Mouse (Mus musculus) bone marrow, adult 2 months (tissue): ENCODE results near the gene Slc7a4. TPM values are rescaled to one million over a fixed set of nuclear protein-coding genes. Genes with fewer than 3 reads are reported as not detected.

ENCODE experiments used
- H3K27ac ChIP-seq: fragments of 200-500 bp; 2 replicates; pipeline ENCODE4 v1.5.1; 2012; ENCODE audit warnings: low read depth, mild to moderate bottlenecking, control low read depth, inconsistent platforms, low read length; ENCODE audit not compliant: control insufficient read depth, poor library complexity, insufficient read depth
- H3K4me1 ChIP-seq: fragments of 200-500 bp; 2 replicates; pipeline ENCODE4 v1.6.1; 2011; ENCODE audit warnings: low read length; ENCODE audit not compliant: control insufficient read depth, insufficient read depth
- H3K4me3 ChIP-seq: fragments of 200-500 bp; replicated peaks from 2 replicates; pipeline ENCODE3; 2011; ENCODE audit warnings: mild to moderate bottlenecking, low read depth, low read length, control low read depth; ENCODE audit not compliant: control insufficient read depth
- CTCF ChIP-seq: fragments of 200-500 bp; IDR thresholded peaks from 2 replicates; pipeline ENCODE4 v1.5.1; 2011; ENCODE audit warnings: low read length, control low read depth; ENCODE audit not compliant: control insufficient read depth, insufficient read depth
- POLR2A ChIP-seq: fragments of 200-500 bp; IDR thresholded peaks from 2 replicates; pipeline ENCODE4 v1.6.1; 2011; ENCODE audit warnings: low read depth, mild to moderate bottlenecking, control low read depth, low read length, borderline replicate concordance; ENCODE audit not compliant: control insufficient read depth
- WGBS: fragments of 180-500 bp; shearing (Covaris S2); methylation state at CpG from one replicate; pipeline ENCODE4 v1.1.7; 2018; 5-methylcytosine and 5-hydroxymethylcytosine counted together
- polyA plus RNA-seq: library from polyadenylated mRNA; stranded (reverse); fragments of >200 nt; gene quantifications from 2 replicates; pipeline ENCODE4 v1.2.4, GENCODE M21; 2011; ENCODE audit warnings: low replicate concordance; ENCODE audit not compliant: missing spikeins, insufficient read depth, insufficient read length

Slc7a4 gene
- polyA plus RNA-seq, 1 experiment: 4.6 TPM

- TF ChIP-seq CTCF (no peak), POLR2A (no peak)
- Histone ChIP-seq H3K4me1 (peaks cover 2% of the 10 kb centered on the region; the same call in 1 of the 2 replicates), H3K27ac (no peak overlapping the region), H3K4me3 (no peak overlapping the region)
- WGBS: 75% methylated on average over 14 of the region's 14 CpGs
These were observed 50.2 kb downstream of the Slc7a4 start for GRCm38 (mm10) chr16:17532676-17533329.

DNA sequence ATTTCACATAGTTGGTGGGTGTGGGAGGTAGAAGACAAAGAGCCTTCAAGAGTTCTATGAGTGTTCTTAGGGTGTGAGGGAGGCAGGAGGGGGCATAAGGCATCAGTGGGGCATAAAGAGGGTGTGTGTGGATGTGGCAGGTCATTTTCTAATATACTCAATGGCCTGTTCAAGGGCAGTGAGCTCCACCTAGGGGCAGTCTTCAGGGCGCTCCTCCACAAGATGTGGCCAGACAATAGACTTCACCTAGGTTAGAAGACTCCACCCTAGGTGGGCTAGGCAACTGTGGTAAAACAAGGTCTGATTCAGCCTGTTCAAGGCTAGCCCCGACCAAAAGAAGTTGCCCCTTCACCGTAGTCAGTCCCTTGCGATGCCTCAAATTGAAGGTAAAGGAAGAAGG lies 50.7 kb downstream of the Slc7a4 start:
- H3K4me3 ChIP-seq: no peak overlapping the region
- peaks cover 2% of the 10 kb centered on the region; the same call in 1 of the 2 replicates for H3K4me1 ChIP-seq
- 63% methylated on average over 4 of the region's 4 CpGs for WGBS
- TF ChIP-seq POLR2A (no peak), CTCF (peak; percentile 47; the same call in 1 of the 2 replicates)
- no peak overlapping the region for H3K27ac ChIP-seq

- peak within 1 kb of the TSS; percentile 96 for H3K4me3 ChIP-seq
- under 1% methylated on average over 67 of the region's 67 CpGs for WGBS
- H3K27ac ChIP-seq: peak within 1 kb of the TSS; percentile 93
- H3K4me1 ChIP-seq: peaks cover 2% of the 10 kb centered on the region; the same call in 1 of the 2 replicates
- TF ChIP-seq CTCF (no peak), POLR2A (peak; percentile 78)
These were observed 52.2 kb downstream of the Slc7a4 start, which contains the start of gene Thap7 for GRCm38 (mm10) chr16:17530640-17531288. TSS of gene Thap7 (minus strand) at chr16:17531136.

- TF ChIP-seq POLR2A: no peak
- no peak for TF ChIP-seq CTCF
- H3K27ac ChIP-seq: peak overlapping the region; percentile 93
- peak overlapping the region; percentile 96 for H3K4me3 ChIP-seq
- 8% methylated on average over 17 of the region's 17 CpGs for WGBS
- H3K4me1 ChIP-seq: peaks cover 2% of the 10 kb centered on the region; the same call in 1 of the 2 replicates
These were observed 52.9 kb downstream of the Slc7a4 start for GRCm38 (mm10) chr16:17529981-17530586.

DNA sequence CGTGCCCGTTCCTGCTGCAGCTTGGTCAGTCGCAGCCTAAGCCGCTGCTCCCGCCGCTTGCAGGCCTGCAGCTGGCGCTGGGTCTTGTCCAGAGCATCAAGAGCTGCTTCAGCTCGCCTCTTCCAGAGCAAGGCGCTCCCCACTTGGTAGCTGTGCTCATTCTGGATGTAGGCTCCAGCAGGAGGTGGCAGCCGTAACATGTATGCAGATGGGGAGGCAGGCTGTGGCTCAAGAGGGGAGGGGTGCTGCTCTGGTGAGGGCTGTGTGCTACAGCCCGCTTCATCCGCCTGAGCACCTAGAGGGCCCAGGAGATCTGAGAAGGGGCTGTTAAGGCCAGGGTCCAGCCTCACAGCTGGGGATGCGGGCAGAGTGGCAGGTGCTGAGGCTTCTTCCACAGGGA lies 54.7 kb downstream of the Slc7a4 start:
- Histone ChIP-seq H3K27ac (no peak overlapping the region), H3K4me1 (peaks cover 2% of the 10 kb centered on the region; the same call in 1 of the 2 replicates), H3K4me3 (no peak overlapping the region)
- TF ChIP-seq POLR2A: no peak
- no peak for TF ChIP-seq CTCF
- 93% methylated on average over 13 of the region's 13 CpGs for WGBS

GRCm38 (mm10) chr16:17527606-17528005 lies 55.4 kb downstream of the Slc7a4 start:
- no peak for TF ChIP-seq CTCF
- no peak for TF ChIP-seq POLR2A
- Histone ChIP-seq H3K4me1 (peaks cover 2% of the 10 kb centered on the region; the same call in 1 of the 2 replicates), H3K27ac (no peak overlapping the region), H3K4me3 (no peak overlapping the region)

- Histone ChIP-seq H3K27ac (no peak overlapping the region), H3K4me3 (no peak overlapping the region), H3K4me1 (peaks cover 2% of the 10 kb centered on the region; the same call in 1 of the 2 replicates)
- WGBS: 85% methylated on average over 6 of the region's 6 CpGs
- no peak for TF ChIP-seq POLR2A
These were observed 56.8 kb downstream of the Slc7a4 start for GRCm38 (mm10) chr16:17526223-17526622.

- no peak for TF ChIP-seq POLR2A
- no peak for TF ChIP-seq CTCF
- Histone ChIP-seq H3K4me1 (peaks cover 2% of the 10 kb centered on the region; the same call in 1 of the 2 replicates), H3K4me3 (no peak overlapping the region), H3K27ac (no peak overlapping the region)
- WGBS: 82% methylated on average over 3 of the region's 3 CpGs
These were observed 57.5 kb downstream of the Slc7a4 start for GRCm38 (mm10) chr16:17525524-17525923.
